ENCODE assay signal across 9 mouse cellular contexts in genomic region chr7:98564607-98565364, GRCm38 (mm10).
DNase-seq lines count a peak whose midpoint lies in the region; ATAC-seq and TF ChIP-seq lines count a peak whose summit lies in the region.
"Had no signal": no experiment of that assay in that cellular context is flagged by ENCODE, and none has a peak within 500 bp of the region (broad histone marks: within the 10 kb centered on the region; RNA-seq: fewer than 3 reads in every experiment).

No protein-coding gene starts in this region.

- H3K9ac ChIP-seq in hindbrain, embryonic 13.5 days, result no peak overlapping the region
- no peak overlapping the region for H3K9ac ChIP-seq in hindbrain, embryonic 16.5 days (ENCODE audit: low read depth, low read length)
- H3K9ac ChIP-seq: neural tube, embryonic 13.5 days had no signal

- no peak for TF ChIP-seq POLR2A in kidney, adult 2 months (IDR thresholded peaks at IDR 0.05; ENCODE audit: low read depth, low read length)

- H3K4me3 ChIP-seq in kidney, adult 2 months (ENCODE audit: insufficient read depth, low read depth, low read length), result no peak overlapping the region
- no peak overlapping the region for H3K4me3 ChIP-seq in hindbrain, embryonic 13.5 days
- no peak overlapping the region for H3K4me3 ChIP-seq in hindbrain, embryonic 16.5 days (ENCODE audit: low read length)
- H3K4me3 ChIP-seq: neural tube, embryonic 13.5 days had no signal

- H3K4me2 ChIP-seq in hindbrain, embryonic 13.5 days, result no peak overlapping the region
- no peak overlapping the region for H3K4me2 ChIP-seq in hindbrain, embryonic 16.5 days (ENCODE audit: low read length)
- H3K4me2 ChIP-seq: neural tube, embryonic 13.5 days had no signal

- peak; percentile 99 for DNase-seq in heart, adult 11 months
- DNase-seq in kidney, adult 2 months, result peak; percentile 77
- peak; percentile 44 to 69 for DNase-seq in lung, postnatal 4 days
- DNase-seq in ovary, postnatal 14 days (ENCODE audit: low spot score), result no peak
- DNase-seq in gastrocnemius, adult 8-10 months (ENCODE audit: low spot score in 2 of 2), result no peak

- H3K27me3 ChIP-seq in kidney, adult 2 months (replicated peaks; ENCODE audit: control insufficient read depth, insufficient read depth, low read length), result no peaks in the 10 kb centered on the region; the same call in 1 of the 2 replicates
- no peaks in the 10 kb centered on the region for H3K27me3 ChIP-seq in hindbrain, embryonic 13.5 days
- H3K27me3 ChIP-seq in hindbrain, embryonic 16.5 days (replicated peaks; ENCODE audit: control insufficient read depth, insufficient read depth, low read length), result no peaks in the 10 kb centered on the region
- H3K27me3 ChIP-seq: neural tube, embryonic 13.5 days had no signal

- WGBS in kidney, adult 2 months, result 62% methylated on average over 9 of the region's 9 CpGs
- WGBS in hindbrain, embryonic 13.5 days, result 74% methylated on average over 9 of the region's 9 CpGs
- 76% methylated on average over 9 of the region's 9 CpGs for WGBS in hindbrain, embryonic 16.5 days

- no peak for TF ChIP-seq CTCF in kidney, adult 2 months (conservative IDR thresholded peaks at IDR 0.05; ENCODE audit: insufficient read depth, insufficient read length, low read depth, low read length)

- H3K27ac ChIP-seq in kidney, adult 2 months (ENCODE audit: insufficient read depth, low read depth, low read length), result peak overlapping the region; percentile 81
- H3K27ac ChIP-seq in hindbrain, embryonic 13.5 days, result no peak overlapping the region
- H3K27ac ChIP-seq in hindbrain, embryonic 16.5 days (ENCODE audit: low read depth, low read length), result no peak overlapping the region
- H3K27ac ChIP-seq: neural tube, embryonic 13.5 days had no signal

- H3K36me3 ChIP-seq in kidney, adult 2 months (ENCODE audit: control insufficient read depth, insufficient read depth, low read length), result no peaks in the 10 kb centered on the region
- no peaks in the 10 kb centered on the region for H3K36me3 ChIP-seq in hindbrain, embryonic 13.5 days
- H3K36me3 ChIP-seq in hindbrain, embryonic 16.5 days (ENCODE audit: control insufficient read depth, insufficient read depth, low read length), result no peaks in the 10 kb centered on the region
- H3K36me3 ChIP-seq: neural tube, embryonic 13.5 days had no signal

- peak; percentile 60 for ATAC-seq in CD4-positive, CD25-positive, alpha-beta regulatory T cell, adult 4 months
- ATAC-seq in hindbrain, embryonic 13.5 days (ENCODE audit: low FRiP score), result no peak
- ATAC-seq in hindbrain, embryonic 16.5 days, result no peak

- H3K9me3 ChIP-seq in hindbrain, embryonic 13.5 days, result no peaks in the 10 kb centered on the region
- H3K9me3 ChIP-seq in hindbrain, embryonic 16.5 days (ENCODE audit: control insufficient read depth, low read length), result no peaks in the 10 kb centered on the region
- H3K9me3 ChIP-seq: neural tube, embryonic 13.5 days had no signal

- H3K4me1 ChIP-seq in kidney, adult 2 months (ENCODE audit: control insufficient read depth, insufficient read depth, low read length), result peaks cover 4% of the 10 kb centered on the region; the same call in 1 of the 2 replicates
- H3K4me1 ChIP-seq in hindbrain, embryonic 13.5 days (replicated peaks), result 0 out of 2 replicates have a peak, but pooled peaks cover 2% of the 10 kb centered on the region
- H3K4me1 ChIP-seq in hindbrain, embryonic 16.5 days (ENCODE audit: control insufficient read depth, insufficient read depth, low read depth, low read length), result no peaks in the 10 kb centered on the region

Comparison
In these comparisons a context has a peak if more than half of its experiments do, and no peak if none do; other contexts are left out.
1. DNase-seq: peak in heart, adult 11 months (single experiment), kidney, adult 2 months (single experiment) and lung, postnatal 4 days (2 of 2); none in ovary, postnatal 14 days (single experiment) and gastrocnemius, adult 8-10 months (0 of 2).